Mouse (Mus musculus) liver, embryonic 14.5 days (tissue): ENCODE results near the gene Acot6. TPM values are rescaled to one million over a fixed set of nuclear protein-coding genes. Genes with fewer than 3 reads are reported as not detected.
A peak's percentile ranks its signal among the peaks of the same experiment; 100 is the strongest.
"Not testable (repeated sequence)": the region's sequence is repeated elsewhere in the genome, so short reads cannot be mapped to it uniquely, and the experiment has no call there.

Experiments used
- ATAC-seq: fragments of 200-750 bp; cut with Nextera tagmentation; 2 replicates; pipeline ENCODE4 v1.8.0; 2017; ENCODE audit warnings: moderate number of reproducible peaks, mild to moderate bottlenecking, moderate library complexity; ENCODE audit not compliant: insufficient read depth
- DNase-seq, 3 experiments: peaks; one replicate each; pipeline ENCODE4 v3.0.0-alpha.2; 2012 to 2013; ENCODE audit warnings: low read depth in 3 of 3, low spot score in 3 of 3
- H3K27ac ChIP-seq: fragments of 300-500 bp; sonication (generic); 2 replicates; pipeline ENCODE4 v1.5.1; 2014; ENCODE audit warnings: moderate library complexity, mild to moderate bottlenecking, control low read depth, inconsistent platforms
- H3K27me3 ChIP-seq: fragments of 300-500 bp; sonication (generic); 2 replicates; pipeline ENCODE4 v1.6.1; 2014; ENCODE audit warnings: mild to moderate bottlenecking, low read length, moderate library complexity; ENCODE audit not compliant: control insufficient read depth, insufficient read depth
- H3K36me3 ChIP-seq: fragments of 300-500 bp; sonication (generic); replicated peaks from 2 replicates; pipeline ENCODE4 v1.6.1; 2014; ENCODE audit warnings: low read depth; ENCODE audit not compliant: control insufficient read depth, insufficient read depth
- H3K4me1 ChIP-seq, 2 experiments: fragments of 200-500 bp in 1 of 2; fragments of 300-500 bp in 1 of 2; sonication (generic) in 1 of 2; replicated peaks; 2 replicates each; pipeline ENCODE4 v1.6.1; 2012 to 2014; ENCODE audit warnings: antibody characterized with exemption in 1 of 2, inconsistent platforms in 1 of 2, low read length in 1 of 2; ENCODE audit not compliant: control insufficient read depth in 2 of 2, insufficient read depth in 2 of 2
- H3K4me2 ChIP-seq: fragments of 300-500 bp; sonication (generic); 2 replicates; pipeline ENCODE4 v1.6.1; 2014; ENCODE audit warnings: low read depth, mild to moderate bottlenecking, control low read depth, moderate library complexity
- H3K4me3 ChIP-seq, 2 experiments: fragments of 200-500 bp in 1 of 2; fragments of 300-500 bp in 1 of 2; sonication (generic) in 1 of 2; 2 replicates each; pipeline ENCODE4 v1.5.1; 2012 to 2014; ENCODE audit warnings: low read depth in 2 of 2, low read length in 2 of 2, mild to moderate bottlenecking in 2 of 2, control low read depth in 1 of 2, inconsistent platforms in 1 of 2, moderate library complexity in 1 of 2; ENCODE audit not compliant: insufficient read depth in 1 of 2
- H3K9ac ChIP-seq: fragments of 300-500 bp; sonication (generic); replicated peaks from 2 replicates; pipeline ENCODE4 v1.6.1; 2014; ENCODE audit warnings: mild to moderate bottlenecking, control low read depth, moderate library complexity
- H3K9me3 ChIP-seq: fragments of 300-500 bp; sonication (generic); 2 replicates; pipeline ENCODE4 v1.6.1; 2016; ENCODE audit warnings: low read length, mixed read lengths; ENCODE audit not compliant: control insufficient read depth
- CTCF ChIP-seq: IDR thresholded peaks from 2 replicates; pipeline ENCODE4 v1.5.1; 2016; ENCODE audit warnings: antibody characterized with exemption, low read depth, control low read depth
- EP300 ChIP-seq: IDR thresholded peaks from 2 replicates; pipeline ENCODE4 v1.6.1; 2016; ENCODE audit warnings: antibody characterized with exemption, low read depth
- WGBS: fragments of 180-500 bp; shearing (Covaris S2); extraction: QIAGEN DNeasy Blood & Tissue Kit; methylation state at CpG from one replicate; pipeline ENCODE4 v1.1.7; 2014; ENCODE audit not compliant: insufficient replicate concordance; 5-methylcytosine and 5-hydroxymethylcytosine counted together
- polyA plus RNA-seq, 2 experiments: library from polyadenylated mRNA; depleted of rRNA in 1 of 2; stranded (reverse) in 1 of 2; unstranded in 1 of 2; fragments of >200 nt; fragmentation: Nextera tagmentation in 1 of 2; extraction: Ambion mirVana in 1 of 2; gene quantifications; 2 replicates each; pipeline versions ENCODE4 v1.2.1 to v1.2.3; 2012 to 2014

Acot6 gene
- 0.87 and 1.0 TPM in 2 replicates for polyA plus RNA-seq (2012; rRNA removed)
- 0.48 and 0.77 TPM in 2 replicates for polyA plus RNA-seq (2014; fragmentation: Nextera tagmentation; extraction: Ambion mirVana)

GRCm38 (mm10) chr12:84100604-84101492 is at the start of gene Acot6:
TSS of gene Acot6 (plus strand) at chr12:84100654.
- not testable (repeated sequence) for H3K36me3 ChIP-seq, H3K4me1 ChIP-seq, H3K27me3 ChIP-seq, H3K27ac ChIP-seq, H3K9me3 ChIP-seq
- WGBS = under 1% methylated on average over 63 of the region's 80 CpGs
- ATAC-seq = peak; percentile 60
- Histone ChIP-seq H3K9ac (peak within 1 kb of the TSS; percentile 57), H3K4me2 (peak within 1 kb of the TSS; percentile 83), H3K4me3 (peak within 1 kb of the TSS; percentile 52 to 60)
- peak in 1 of 3 experiments; percentile 36 for DNase-seq

GRCm38 (mm10) chr12:84050744-84051143 is 49.7 kb upstream of the Acot6 start:
- not testable (repeated sequence) for DNase-seq, H3K36me3 ChIP-seq, H3K4me2 ChIP-seq, ATAC-seq, H3K4me3 ChIP-seq, H3K9me3 ChIP-seq, H3K9ac ChIP-seq, H3K27ac ChIP-seq, H3K4me1 ChIP-seq
- 62% methylated on average over 5 of the region's 5 CpGs for WGBS
- peaks cover 21% of the 10 kb centered on the region for H3K27me3 ChIP-seq

- no peak for DNase-seq
- no peak for TF ChIP-seq CTCF
- no peak for TF ChIP-seq EP300
- Histone ChIP-seq H3K27ac (no peak within 1 kb of the TSS), H3K9me3 (no peaks in the 10 kb centered on the region), H3K9ac (no peak within 1 kb of the TSS), H3K36me3 (no peaks in the 10 kb centered on the region), H3K4me2 (peak within 1 kb of the TSS; percentile 28), H3K4me1 (no peaks in the 10 kb centered on the region; a peak in 1 of 4 replicates), H3K4me3 (peak within 1 kb of the TSS; percentile 16 to 45; a peak in 2 of 4 replicates), H3K27me3 (peaks cover 21% of the 10 kb centered on the region)
- WGBS = 21% methylated on average over 5 of the region's 5 CpGs
- ATAC-seq = no peak
Measured at GRCm38 (mm10) chr12:84051937-84052474, 48.4 kb upstream of the Acot6 start, which contains the start of gene Acot3. TSS of gene Acot3 (plus strand) at chr12:84052144.

GRCm38 (mm10) chr12:84052609-84053008 is 47.8 kb upstream of the Acot6 start:
- H3K27ac ChIP-seq = no peak overlapping the region
- TF ChIP-seq EP300 (no peak), CTCF (no peak)
- no peak overlapping the region for H3K9ac ChIP-seq
- H3K27me3 ChIP-seq = peaks cover 21% of the 10 kb centered on the region
- no peak for ATAC-seq
- no peak for DNase-seq
- H3K4me3 ChIP-seq = peak overlapping the region; percentile 16 to 45; a peak in 2 of 4 replicates
- 62% methylated on average over 7 of the region's 7 CpGs for WGBS
- H3K4me1 ChIP-seq = no peaks in the 10 kb centered on the region; a peak in 1 of 4 replicates
- H3K36me3 ChIP-seq = no peaks in the 10 kb centered on the region
- H3K4me2 ChIP-seq = peak overlapping the region; percentile 28
- no peaks in the 10 kb centered on the region for H3K9me3 ChIP-seq

GRCm38 (mm10) chr12:84053173-84053572 is 47.3 kb upstream of the Acot6 start:
- Histone ChIP-seq H3K36me3 (no peaks in the 10 kb centered on the region), H3K9ac (no peak overlapping the region), H3K4me1 (no peaks in the 10 kb centered on the region; a peak in 1 of 4 replicates), H3K27ac (no peak overlapping the region), H3K4me2 (peak overlapping the region; percentile 28), H3K27me3 (peaks cover 21% of the 10 kb centered on the region), H3K4me3 (peak overlapping the region; percentile 37 to 45; a peak in 3 of 4 replicates), H3K9me3 (no peaks in the 10 kb centered on the region)
- TF ChIP-seq CTCF (no peak), EP300 (no peak)
- ATAC-seq = no peak
- WGBS = 15% methylated on average over 16 of the region's 16 CpGs
- DNase-seq = no peak
